Mouse (Mus musculus): Measurements from ENCODE around the gene Tmem50a.

GRCm38 (mm10) chr4:134869815-134870375, 44.9 kb downstream of the Tmem50a start:
- TF ChIP-seq POLR2A (IDR thresholded peaks at IDR 0.05; ENCODE audit: insufficient read depth, low read length), result no peak
- TF ChIP-seq CTCF (IDR thresholded peaks at IDR 0.05; ENCODE audit: low read depth, low read length), result no peak
